Mouse (Mus musculus) right cerebral cortex, postnatal 10 days (tissue): ENCODE results near the gene Cgnl1.
"Not testable (repeated sequence)": the region's sequence is repeated elsewhere in the genome, so short reads cannot be mapped to it uniquely, and the experiment has no call there.

Experiments
- DNase-seq, 2 experiments: peaks; one replicate each; pipeline ENCODE4 v3.0.0; 2021; ENCODE audit warnings: low spot score in 2 of 2

The Cgnl1 gene

GRCm38 (mm10) chr9:71623871-71624569 lies 147.4 kb downstream of the Cgnl1 start:
- peak; percentile 37 to 49 for DNase-seq

- no peak for DNase-seq
Observed at GRCm38 (mm10) chr9:71622593-71622992, 148.8 kb downstream of the Cgnl1 start.

GRCm38 (mm10) chr9:71621968-71622367 lies 149.4 kb downstream of the Cgnl1 start:
- DNase-seq = no peak

- not testable (repeated sequence) for DNase-seq
Observed at GRCm38 (mm10) chr9:71620116-71620515, 151.3 kb downstream of the Cgnl1 start.

- DNase-seq = no peak
Observed at GRCm38 (mm10) chr9:71617363-71617762, 154.0 kb downstream of the Cgnl1 start.

GRCm38 (mm10) chr9:71616185-71616584 lies 155.2 kb downstream of the Cgnl1 start:
- peak; percentile 75 to 86 for DNase-seq

GRCm38 (mm10) chr9:71614643-71615042 lies 156.8 kb downstream of the Cgnl1 start:
- peak in 1 of 2 experiments; percentile 38 for DNase-seq

GRCm38 (mm10) chr9:71612981-71613380 lies 158.4 kb downstream of the Cgnl1 start:
- DNase-seq = no peak

- DNase-seq = no peak
Observed at GRCm38 (mm10) chr9:71611876-71612275, 159.5 kb downstream of the Cgnl1 start.

- no peak for DNase-seq
Observed at GRCm38 (mm10) chr9:71609010-71609409, 162.4 kb downstream of the Cgnl1 start.

GRCm38 (mm10) chr9:71606296-71607057 lies 164.9 kb downstream of the Cgnl1 start:
- DNase-seq = no peak

- DNase-seq = no peak
Observed at GRCm38 (mm10) chr9:71604914-71605635, 166.3 kb downstream of the Cgnl1 start.

- DNase-seq = no peak
Observed at GRCm38 (mm10) chr9:71599861-71600260, 171.5 kb downstream of the Cgnl1 start.

- DNase-seq = no peak
Observed at GRCm38 (mm10) chr9:71596888-71597287, 174.5 kb downstream of the Cgnl1 start.

- no peak for DNase-seq
Observed at GRCm38 (mm10) chr9:71592577-71593285, 178.7 kb downstream of the Cgnl1 start.

GRCm38 (mm10) chr9:71591938-71592548 lies 179.4 kb downstream of the Cgnl1 start, which contains the start of gene Myzap:
Myzap (minus strand) TSS chr9:71592360.
- DNase-seq = peak; percentile 63 to 71

- DNase-seq = no peak
Observed at GRCm38 (mm10) chr9:71591106-71591505, 180.3 kb downstream of the Cgnl1 start.

GRCm38 (mm10) chr9:71589771-71590170 lies 181.6 kb downstream of the Cgnl1 start:
- DNase-seq = no peak

GRCm38 (mm10) chr9:71588930-71589592 lies 182.3 kb downstream of the Cgnl1 start:
- DNase-seq = no peak

- DNase-seq = no peak
Observed at GRCm38 (mm10) chr9:71586408-71586807, 185.0 kb downstream of the Cgnl1 start.

- no peak for DNase-seq
Observed at GRCm38 (mm10) chr9:71582771-71583170, 188.6 kb downstream of the Cgnl1 start.
